Mouse (Mus musculus): Measurements from ENCODE around the gene Zfp871. TPM values are rescaled to one million over a fixed set of nuclear protein-coding genes. Genes with fewer than 3 reads are reported as not detected.
"Not testable (repeated sequence)": the region's sequence is repeated elsewhere in the genome, so short reads cannot be mapped to it uniquely, and the experiment has no call there.

The Zfp871 gene
- polyA plus RNA-seq, 1 experiment = 25.9 TPM

DNA sequence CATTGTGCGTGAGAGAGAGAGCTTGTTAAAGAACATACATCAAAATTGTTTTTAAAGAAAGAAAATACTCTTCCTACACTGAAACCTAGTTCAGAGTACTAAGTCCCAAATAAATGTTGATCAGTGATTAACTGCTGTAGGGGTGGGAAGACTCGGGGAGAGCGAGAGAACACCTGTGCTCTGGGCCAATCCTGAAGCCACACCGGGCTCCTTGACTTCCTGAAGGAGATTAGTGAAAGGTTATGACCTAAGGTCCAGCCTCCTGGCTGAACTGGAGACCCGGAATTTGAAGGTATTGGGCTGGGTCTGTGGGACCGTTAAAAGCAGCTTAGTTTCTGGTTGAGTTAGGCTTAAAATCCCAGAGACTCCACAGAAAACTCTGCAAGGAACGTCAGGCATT, 65.3 kb downstream of the Zfp871 start:
- no peaks in the 10 kb centered on the region for H3K27me3 ChIP-seq (ENCODE audit: control insufficient read depth, insufficient read depth, low read length)
- H3K27ac ChIP-seq (ENCODE audit: insufficient read depth, low read length) = no peak overlapping the region
- TF ChIP-seq POLR2A (IDR thresholded peaks at IDR 0.05; ENCODE audit: borderline replicate concordance, insufficient read depth, low read length) (no peak), CTCF (IDR thresholded peaks at IDR 0.05; ENCODE audit: borderline replicate concordance, insufficient read depth, low read depth, low read length) (no peak)
- 84% methylated on average over 7 of the region's 7 CpGs for WGBS
- H3K4me3 ChIP-seq (replicated peaks; ENCODE audit: insufficient read depth, low read depth, low read length) = no peak overlapping the region
- no peak for DNase-seq
- H3K4me1 ChIP-seq (ENCODE audit: control insufficient read depth, insufficient read depth, low read length) = no peaks in the 10 kb centered on the region

DNA sequence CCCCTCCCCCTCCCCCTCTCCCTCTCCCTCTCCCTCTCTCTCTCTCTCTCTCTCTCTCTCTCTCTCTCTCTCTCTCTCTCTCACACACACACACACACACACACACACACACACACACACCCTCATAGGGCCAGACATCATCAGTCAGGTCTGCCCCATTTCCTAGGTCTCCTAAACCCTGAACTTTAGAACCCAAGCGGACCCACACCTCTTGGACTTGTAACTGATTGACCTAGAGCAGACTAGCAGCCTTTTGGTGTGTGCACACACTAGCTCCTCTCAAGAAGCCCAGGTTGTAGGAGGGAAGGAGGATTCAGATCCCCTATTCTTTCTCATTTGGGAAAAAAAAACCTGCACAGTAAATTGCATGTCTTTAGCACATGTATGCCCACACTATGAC, 65.9 kb downstream of the Zfp871 start:
- not testable (repeated sequence) for H3K4me1 ChIP-seq (ENCODE audit: control insufficient read depth, insufficient read depth, low read length); H3K4me3 ChIP-seq (replicated peaks; ENCODE audit: insufficient read depth, low read depth, low read length); DNase-seq; H3K27ac ChIP-seq (ENCODE audit: insufficient read depth, low read length); H3K27me3 ChIP-seq (ENCODE audit: control insufficient read depth, insufficient read depth, low read length)
- WGBS = 85% methylated on average over 1 of the region's 1 CpGs

Other genes starting within 250 kb of the Zfp871 start
- not detected in 2 replicates for gene Cyp4f37, start 167.0 kb downstream of the Zfp871 start, polyA plus RNA-seq (2012; rRNA removed)
- gene Cyp4f40, start 129.4 kb downstream of the Zfp871 start, polyA plus RNA-seq (2012; rRNA removed) = not detected in 2 replicates
- 5.1 and 5.9 TPM in 2 replicates for gene Cyp4f15, start 102.7 kb downstream of the Zfp871 start, polyA plus RNA-seq (2012; rRNA removed)
- gene Zfp811, start 21.6 kb upstream of the Zfp871 start, polyA plus RNA-seq (2012; rRNA removed) = 6.4 and 7.2 TPM in 2 replicates
- gene Zfp799, start 42.0 kb upstream of the Zfp871 start, polyA plus RNA-seq (2012; rRNA removed) = 13.3 and 15.7 TPM in 2 replicates
- 6.3 and 6.8 TPM in 2 replicates for gene Zfp870, start 103.4 kb upstream of the Zfp871 start, polyA plus RNA-seq (2012; rRNA removed)
- 10.8 and 13.0 TPM in 2 replicates for gene Cyp4f14, start 129.1 kb upstream of the Zfp871 start, polyA plus RNA-seq (2012; rRNA removed)
- gene Cyp4f13, start 159.1 kb upstream of the Zfp871 start, polyA plus RNA-seq (2012; rRNA removed) = 47.2 and 49.5 TPM in 2 replicates
- 4.6 and 4.9 TPM in 2 replicates for gene Zfp472, start 177.5 kb upstream of the Zfp871 start, polyA plus RNA-seq (2012; rRNA removed)
- gene Zfp952, start 204.8 kb upstream of the Zfp871 start, polyA plus RNA-seq (2012; rRNA removed) = 12.3 and 13.3 TPM in 2 replicates
- 10.7 and 12.2 TPM in 2 replicates for gene Zfp763, start 245.1 kb upstream of the Zfp871 start, polyA plus RNA-seq (2012; rRNA removed)

Data from cerebellum, adult 2 months (tissue).